Mouse (Mus musculus): Measurements from ENCODE around the gene Gp1ba. TPM values are rescaled to one million over a fixed set of nuclear protein-coding genes. Genes with fewer than 3 reads are reported as not detected.

Gene Gp1ba
- polyA plus RNA-seq, 1 experiment from 2014 or later, result 0.07 TPM

GRCm38 (mm10) chr11:70646259-70646555 lies 7.3 kb downstream of the Gp1ba start:
- WGBS, result 8% methylated on average over 3 of the region's 3 CpGs
- Histone ChIP-seq H3K9ac (ENCODE audit: low read depth, low read length) (peak overlapping the region; percentile 78), H3K27ac (ENCODE audit: low read depth, low read length) (peak overlapping the region; percentile 98), H3K4me1 (replicated peaks; ENCODE audit: control insufficient read depth, insufficient read depth, low read length) (peaks cover 8% of the 10 kb centered on the region; the same call in 1 of the 2 replicates), H3K36me3 (ENCODE audit: control insufficient read depth, insufficient read depth) (peaks cover 28% of the 10 kb centered on the region), H3K4me2 (replicated peaks; ENCODE audit: low read depth) (peak overlapping the region; percentile 91), H3K4me3 (ENCODE audit: low read depth, low read length) (peak overlapping the region; percentile 77), H3K27me3 (replicated peaks; ENCODE audit: control insufficient read depth, insufficient read depth, low read length) (no peaks in the 10 kb centered on the region), H3K9me3 (ENCODE audit: control insufficient read depth) (no peaks in the 10 kb centered on the region)
- ATAC-seq, result peak; percentile 3; the same call in 1 of the 2 replicates
- TF ChIP-seq CTCF (IDR thresholded peaks at IDR 0.05; ENCODE audit: low read depth), result no peak

GRCm38 (mm10) chr11:70646691-70647650 lies 8.0 kb downstream of the Gp1ba start, which contains the start of the genes Rnf167 and Slc25a11:
Rnf167 (plus strand) TSS chr11:70647235.
Slc25a11 (minus strand) TSS chr11:70647479.
- Histone ChIP-seq H3K36me3 (ENCODE audit: control insufficient read depth, insufficient read depth) (peaks cover 33% of the 10 kb centered on the region), H3K9ac (ENCODE audit: low read depth, low read length) (peak within 1 kb of the TSS; percentile 94), H3K4me2 (replicated peaks; ENCODE audit: low read depth) (peak within 1 kb of the TSS; percentile 91), H3K27me3 (replicated peaks; ENCODE audit: control insufficient read depth, insufficient read depth, low read length) (no peaks in the 10 kb centered on the region), H3K4me3 (ENCODE audit: low read depth, low read length) (peak within 1 kb of the TSS; percentile 77), H3K4me1 (replicated peaks; ENCODE audit: control insufficient read depth, insufficient read depth, low read length) (peaks cover 8% of the 10 kb centered on the region; the same call in 1 of the 2 replicates), H3K9me3 (ENCODE audit: control insufficient read depth) (no peaks in the 10 kb centered on the region), H3K27ac (ENCODE audit: low read depth, low read length) (peak within 1 kb of the TSS; percentile 98)
- WGBS, result under 1% methylated on average over 61 of the region's 63 CpGs
- TF ChIP-seq CTCF (IDR thresholded peaks at IDR 0.05; ENCODE audit: low read depth), result peak; percentile 47
- peak; percentile 82 for ATAC-seq

GRCm38 (mm10) chr11:70647716-70648420 lies 8.9 kb downstream of the Gp1ba start:
- 2% methylated on average over 28 of the region's 28 CpGs for WGBS
- peaks cover 8% of the 10 kb centered on the region; the same call in 1 of the 2 replicates for H3K4me1 ChIP-seq (replicated peaks; ENCODE audit: control insufficient read depth, insufficient read depth, low read length)
- no peak for TF ChIP-seq CTCF (IDR thresholded peaks at IDR 0.05; ENCODE audit: low read depth)
- H3K4me3 ChIP-seq (ENCODE audit: low read depth, low read length), result peak overlapping the region; percentile 77
- peak overlapping the region; percentile 91 for H3K4me2 ChIP-seq (replicated peaks; ENCODE audit: low read depth)
- peak; percentile 5 for ATAC-seq
- H3K9ac ChIP-seq (ENCODE audit: low read depth, low read length), result peak overlapping the region; percentile 94
- no peaks in the 10 kb centered on the region for H3K9me3 ChIP-seq (ENCODE audit: control insufficient read depth)
- peaks cover 42% of the 10 kb centered on the region for H3K36me3 ChIP-seq (ENCODE audit: control insufficient read depth, insufficient read depth)
- H3K27ac ChIP-seq (ENCODE audit: low read depth, low read length), result peak overlapping the region; percentile 98
- H3K27me3 ChIP-seq (replicated peaks; ENCODE audit: control insufficient read depth, insufficient read depth, low read length), result no peaks in the 10 kb centered on the region

- peak overlapping the region; percentile 98 for H3K27ac ChIP-seq (ENCODE audit: low read depth, low read length)
- H3K36me3 ChIP-seq (ENCODE audit: control insufficient read depth, insufficient read depth), result peaks cover 45% of the 10 kb centered on the region
- no peaks in the 10 kb centered on the region for H3K9me3 ChIP-seq (ENCODE audit: control insufficient read depth)
- 45% methylated on average over 4 of the region's 4 CpGs for WGBS
- peaks cover 8% of the 10 kb centered on the region; the same call in 1 of the 2 replicates for H3K4me1 ChIP-seq (replicated peaks; ENCODE audit: control insufficient read depth, insufficient read depth, low read length)
- no peaks in the 10 kb centered on the region for H3K27me3 ChIP-seq (replicated peaks; ENCODE audit: control insufficient read depth, insufficient read depth, low read length)
- peak overlapping the region; percentile 77 for H3K4me3 ChIP-seq (ENCODE audit: low read depth, low read length)
- peak overlapping the region; percentile 91 for H3K4me2 ChIP-seq (replicated peaks; ENCODE audit: low read depth)
- no peak for ATAC-seq
- no peak for TF ChIP-seq CTCF (IDR thresholded peaks at IDR 0.05; ENCODE audit: low read depth)
- peak overlapping the region; percentile 94; the same call in 1 of the 2 replicates for H3K9ac ChIP-seq (ENCODE audit: low read depth, low read length)
Observed at GRCm38 (mm10) chr11:70648512-70648911, 9.6 kb downstream of the Gp1ba start.

GRCm38 (mm10) chr11:70649185-70649734 lies 10.3 kb downstream of the Gp1ba start:
- ATAC-seq, result no peak
- Histone ChIP-seq H3K9ac (ENCODE audit: low read depth, low read length) (0 out of 2 replicates have a peak overlapping the region, but pooled peaks have one; percentile 1), H3K9me3 (ENCODE audit: control insufficient read depth) (no peaks in the 10 kb centered on the region), H3K36me3 (ENCODE audit: control insufficient read depth, insufficient read depth) (peaks cover 39% of the 10 kb centered on the region), H3K4me1 (replicated peaks; ENCODE audit: control insufficient read depth, insufficient read depth, low read length) (peaks cover 8% of the 10 kb centered on the region; the same call in 1 of the 2 replicates), H3K4me2 (replicated peaks; ENCODE audit: low read depth) (peak overlapping the region; percentile 91), H3K4me3 (ENCODE audit: low read depth, low read length) (no peak overlapping the region), H3K27ac (ENCODE audit: low read depth, low read length) (peak overlapping the region; percentile 60), H3K27me3 (replicated peaks; ENCODE audit: control insufficient read depth, insufficient read depth, low read length) (no peaks in the 10 kb centered on the region)
- TF ChIP-seq CTCF (IDR thresholded peaks at IDR 0.05; ENCODE audit: low read depth), result no peak
- WGBS, result 57% methylated on average over 8 of the region's 8 CpGs

Data from intestine, postnatal 0 days (tissue).